Mouse (Mus musculus) liver, embryonic 13.5 days (tissue): ENCODE measurements at regions not wholly inside any gene's neighbourhood (a gene's known extent, or its start where the extent isn't known, plus 50 kb on each side); places are given as distances from the start of the nearest gene placed in this dataset.
"Not testable (repeated sequence)": the region's sequence is repeated elsewhere in the genome, so short reads cannot be mapped to it uniquely, and the experiment has no call there.

Experiments
- ATAC-seq: fragments of 200-750 bp; cut with Nextera tagmentation; 2 replicates; pipeline ENCODE4 v1.8.0; 2017; ENCODE audit warnings: low read depth, mild to moderate bottlenecking, moderate number of reproducible peaks, moderate library complexity
- DNase-seq: peaks from one replicate; pipeline ENCODE4 v3.0.0; 2022
- H3K27ac ChIP-seq: fragments of 300-500 bp; sonication (generic); 2 replicates; pipeline ENCODE4 v1.5.1; 2015; ENCODE audit warnings: moderate library complexity, mild to moderate bottlenecking, inconsistent platforms
- H3K27me3 ChIP-seq: fragments of 300-500 bp; sonication (generic); 2 replicates; pipeline ENCODE4 v1.6.1; 2015; ENCODE audit warnings: mild to moderate bottlenecking, inconsistent platforms
- H3K36me3 ChIP-seq: fragments of 300-500 bp; sonication (generic); 2 replicates; pipeline ENCODE4 v1.6.1; 2015; ENCODE audit warnings: mild to moderate bottlenecking, inconsistent platforms
- H3K4me1 ChIP-seq: fragments of 300-500 bp; sonication (generic); replicated peaks from 2 replicates; pipeline ENCODE4 v1.6.1; 2015; ENCODE audit warnings: inconsistent platforms
- H3K4me2 ChIP-seq: fragments of 300-500 bp; sonication (generic); 2 replicates; pipeline ENCODE4 v1.6.1; 2015; ENCODE audit warnings: inconsistent platforms, mild to moderate bottlenecking, moderate library complexity
- H3K4me3 ChIP-seq: fragments of 300-500 bp; sonication (generic); replicated peaks from 2 replicates; pipeline ENCODE4 v1.5.1; 2015; ENCODE audit warnings: mild to moderate bottlenecking, inconsistent platforms
- H3K9ac ChIP-seq: fragments of 300-500 bp; sonication (generic); 2 replicates; pipeline ENCODE4 v1.6.1; 2015; ENCODE audit warnings: mild to moderate bottlenecking, inconsistent platforms
- H3K9me3 ChIP-seq: fragments of 300-500 bp; sonication (generic); replicated peaks from 2 replicates; pipeline ENCODE4 v1.6.1; 2016; ENCODE audit warnings: inconsistent platforms
- WGBS: fragments of 180-500 bp; shearing (Covaris S2); methylation state at CpG from one replicate; pipeline ENCODE4 v1.1.7; 2015; ENCODE audit not compliant: insufficient replicate concordance; 5-methylcytosine and 5-hydroxymethylcytosine counted together

GRCm38 (mm10) chr10:43674749-43675148 is 96.7 kb downstream of the Cd24a start:
- WGBS, result 5% methylated on average over 1 of the region's 1 CpGs
- peak overlapping the region; percentile 49 for H3K9ac ChIP-seq
- peaks cover 91% of the 10 kb centered on the region for H3K4me1 ChIP-seq
- H3K4me3 ChIP-seq, result no peak overlapping the region
- no peaks in the 10 kb centered on the region for H3K27me3 ChIP-seq
- peak; percentile 58 for ATAC-seq
- peak overlapping the region; percentile 57 for H3K27ac ChIP-seq
- no peaks in the 10 kb centered on the region for H3K9me3 ChIP-seq
- DNase-seq, result peak; percentile 29
- H3K36me3 ChIP-seq, result no peaks in the 10 kb centered on the region
- 0 out of 2 replicates have a peak overlapping the region, but pooled peaks have one; percentile 5 for H3K4me2 ChIP-seq

- H3K36me3 ChIP-seq, H3K9ac ChIP-seq: not testable (repeated sequence)
- peaks cover 84% of the 10 kb centered on the region for H3K4me1 ChIP-seq
Observed at GRCm38 (mm10) chr10:43675495-43675894, 97.4 kb downstream of the Cd24a start.

GRCm38 (mm10) chr10:43676289-43676688 is 98.2 kb downstream of the Cd24a start:
- peak overlapping the region; percentile 74 for H3K27ac ChIP-seq
- H3K4me1 ChIP-seq, result peaks cover 79% of the 10 kb centered on the region
- WGBS, result 44% methylated on average over 5 of the region's 5 CpGs
- H3K36me3 ChIP-seq, result no peaks in the 10 kb centered on the region
- peak overlapping the region; percentile 53 for H3K9ac ChIP-seq
- peak overlapping the region; percentile 29 for H3K4me2 ChIP-seq
- no peaks in the 10 kb centered on the region for H3K27me3 ChIP-seq
- H3K4me3 ChIP-seq, result no peak overlapping the region
- H3K9me3 ChIP-seq, result no peaks in the 10 kb centered on the region
- ATAC-seq (peak; percentile 71), DNase-seq (peak; percentile 26)

More at GRCm38 (mm10) chr10:43675495-43675894, 97.4 kb downstream of the Cd24a start:
- not testable (repeated sequence) for H3K27me3 ChIP-seq, H3K9me3 ChIP-seq, DNase-seq, H3K4me3 ChIP-seq, ATAC-seq
- peak overlapping the region; percentile 57 for H3K27ac ChIP-seq
- 60% methylated on average over 1 of the region's 1 CpGs for WGBS
- H3K4me2 ChIP-seq, result 0 out of 2 replicates have a peak overlapping the region, but pooled peaks have one; percentile 5

- Histone ChIP-seq H3K36me3 (no peaks in the 10 kb centered on the region), H3K4me1 (peaks cover 34% of the 10 kb centered on the region), H3K4me3 (no peak overlapping the region), H3K9me3 (no peaks in the 10 kb centered on the region), H3K4me2 (no peak overlapping the region), H3K27ac (peak overlapping the region; percentile 42; the same call in 1 of the 2 replicates), H3K9ac (no peak overlapping the region), H3K27me3 (peaks cover 23% of the 10 kb centered on the region)
- no peak for ATAC-seq
- DNase-seq, result no peak
- 64% methylated on average over 12 of the region's 12 CpGs for WGBS
Observed at GRCm38 (mm10) chr10:43684247-43685033, 106.4 kb downstream of the Cd24a start.

GRCm38 (mm10) chr10:43689161-43689913 is 111.3 kb downstream of the Cd24a start:
- Histone ChIP-seq H3K4me2 (0 out of 2 replicates have a peak overlapping the region, but pooled peaks have one; percentile 1), H3K27me3 (peaks cover 67% of the 10 kb centered on the region)

GRCm38 (mm10) chr10:43689914-43690316 is 111.8 kb downstream of the Cd24a start:
- no peak for ATAC-seq
- Histone ChIP-seq H3K4me2 (no peak overlapping the region), H3K9me3 (no peaks in the 10 kb centered on the region), H3K9ac (no peak overlapping the region), H3K27me3 (peaks cover 67% of the 10 kb centered on the region), H3K27ac (no peak overlapping the region), H3K36me3 (no peaks in the 10 kb centered on the region), H3K4me3 (no peak overlapping the region), H3K4me1 (peaks cover 55% of the 10 kb centered on the region)
- WGBS, result 40% methylated on average over 8 of the region's 8 CpGs
- DNase-seq, result no peak

More at GRCm38 (mm10) chr10:43689161-43689913, 111.3 kb downstream of the Cd24a start:
- Histone ChIP-seq H3K4me3 (no peak overlapping the region), H3K9me3 (no peaks in the 10 kb centered on the region), H3K36me3 (no peaks in the 10 kb centered on the region), H3K27ac (no peak overlapping the region), H3K9ac (no peak overlapping the region), H3K4me1 (peaks cover 54% of the 10 kb centered on the region)
- no peak for DNase-seq
- 15% methylated on average over 10 of the region's 10 CpGs for WGBS
- no peak for ATAC-seq

- Histone ChIP-seq H3K27me3 (peaks cover 55% of the 10 kb centered on the region), H3K4me3 (no peak overlapping the region), H3K9me3 (no peaks in the 10 kb centered on the region), H3K9ac (no peak overlapping the region), H3K4me1 (peaks cover 44% of the 10 kb centered on the region), H3K36me3 (no peaks in the 10 kb centered on the region), H3K4me2 (no peak overlapping the region), H3K27ac (no peak overlapping the region)
- 39% methylated on average over 5 of the region's 5 CpGs for WGBS
- ATAC-seq, result 0 out of 2 replicates have a peak, but pooled peaks have one; percentile 44
- DNase-seq, result no peak
Observed at GRCm38 (mm10) chr10:43693974-43694373, 115.9 kb downstream of the Cd24a start.

- ATAC-seq, result 0 out of 2 replicates have a peak, but pooled peaks have one; percentile 40
- no peak overlapping the region; the same call in 1 of the 2 replicates for H3K27ac ChIP-seq
- no peak overlapping the region for H3K4me3 ChIP-seq
- no peaks in the 10 kb centered on the region for H3K36me3 ChIP-seq
- 30% methylated on average over 6 of the region's 6 CpGs for WGBS
- peaks cover 39% of the 10 kb centered on the region for H3K4me1 ChIP-seq
- peak overlapping the region; percentile 2; the same call in 1 of the 2 replicates for H3K9ac ChIP-seq
- no peak overlapping the region for H3K4me2 ChIP-seq
- no peaks in the 10 kb centered on the region for H3K9me3 ChIP-seq
- DNase-seq, result no peak
- peaks cover 49% of the 10 kb centered on the region for H3K27me3 ChIP-seq
Observed at GRCm38 (mm10) chr10:43694508-43694907, 116.4 kb downstream of the Cd24a start.

GRCm38 (mm10) chr10:43695470-43695869 is 117.4 kb downstream of the Cd24a start:
- ATAC-seq (no peak), DNase-seq (no peak)
- WGBS, result 69% methylated on average over 10 of the region's 10 CpGs
- no peak overlapping the region for H3K27ac ChIP-seq
- H3K9ac ChIP-seq, result no peak overlapping the region
- no peak overlapping the region for H3K4me3 ChIP-seq
- peaks cover 40% of the 10 kb centered on the region for H3K27me3 ChIP-seq
- H3K4me1 ChIP-seq, result peaks cover 32% of the 10 kb centered on the region
- no peaks in the 10 kb centered on the region for H3K36me3 ChIP-seq
- no peaks in the 10 kb centered on the region for H3K9me3 ChIP-seq
- no peak overlapping the region for H3K4me2 ChIP-seq

- H3K9me3 ChIP-seq, result no peaks in the 10 kb centered on the region
- WGBS, result 56% methylated on average over 2 of the region's 2 CpGs
- no peak for ATAC-seq
Observed at GRCm38 (mm10) chr10:43697917-43698316, 119.8 kb downstream of the Cd24a start.

More at GRCm38 (mm10) chr10:43697917-43698316, 119.8 kb downstream of the Cd24a start:
- Histone ChIP-seq H3K27ac (no peak overlapping the region), H3K4me2 (no peak overlapping the region), H3K4me1 (peaks cover 41% of the 10 kb centered on the region), H3K36me3 (no peaks in the 10 kb centered on the region), H3K4me3 (no peak overlapping the region), H3K9ac (no peak overlapping the region), H3K27me3 (peaks cover 20% of the 10 kb centered on the region)
- DNase-seq, result no peak
